Mouse (Mus musculus) liver, adult 2 months (tissue): ENCODE data around the gene Siva1.

ENCODE experiments used
- CTCF ChIP-seq: fragments of 200-500 bp; IDR thresholded peaks from 2 replicates; pipeline ENCODE4 v1.5.1; 2011; ENCODE audit warnings: low read depth, low read length, control low read depth
- POLR2A ChIP-seq: fragments of 200-500 bp; IDR thresholded peaks from 2 replicates; pipeline ENCODE4 v1.6.1; 2011; ENCODE audit warnings: low read length, control low read depth; ENCODE audit not compliant: insufficient read depth; ENCODE audit errors: extremely low read depth

DNA sequence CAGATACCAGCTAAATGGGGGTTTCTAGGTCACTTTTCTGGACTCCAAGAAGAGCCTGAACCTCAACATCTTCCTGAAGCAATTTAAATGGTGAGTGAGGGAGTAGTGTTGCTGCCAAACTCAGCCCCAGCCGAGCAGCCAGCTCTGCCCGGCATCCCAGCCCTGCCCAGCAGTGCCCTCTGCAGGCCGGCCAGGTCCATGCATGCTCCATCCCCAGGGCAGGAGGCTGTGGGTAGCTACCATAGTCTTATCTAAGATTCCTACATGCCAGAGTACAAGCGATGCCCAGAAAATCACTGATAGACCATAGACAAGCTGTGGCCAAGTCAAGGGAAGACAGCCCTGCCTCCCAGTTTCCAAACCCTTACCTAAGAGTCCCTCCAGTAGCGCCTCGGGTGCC, 38.7 kb upstream of the Siva1 start:
- TF ChIP-seq CTCF: peak; percentile 98
- TF ChIP-seq POLR2A: no peak
